Mouse (Mus musculus) intestine, embryonic 16.5 days (tissue): ENCODE results near the gene Asb7. TPM values are rescaled to one million over a fixed set of nuclear protein-coding genes. Genes with fewer than 3 reads are reported as not detected.

Experiments used
- ATAC-seq: fragments of 200-750 bp; cut with Nextera tagmentation; 2 replicates; pipeline ENCODE4 v1.8.0; 2017; ENCODE audit warnings: moderate TSS enrichment, moderate library complexity
- H3K27ac ChIP-seq: fragments of 300-500 bp; sonication (generic); 2 replicates; pipeline ENCODE4 v1.5.1; 2014; ENCODE audit warnings: mild to moderate bottlenecking, low read length
- H3K27me3 ChIP-seq: fragments of 300-500 bp; sonication (generic); replicated peaks from 2 replicates; pipeline ENCODE4 v1.6.1; 2014; ENCODE audit warnings: low read length, control low read depth, mixed read lengths; ENCODE audit not compliant: control insufficient read depth, insufficient read depth
- H3K36me3 ChIP-seq: fragments of 300-500 bp; sonication (generic); 2 replicates; pipeline ENCODE4 v1.6.1; 2014; ENCODE audit warnings: low read length, control low read depth; ENCODE audit not compliant: control insufficient read depth, insufficient read depth
- H3K4me1 ChIP-seq: fragments of 300-500 bp; sonication (generic); 2 replicates; pipeline ENCODE4 v1.6.1; 2014; ENCODE audit warnings: low read length, control low read depth, mixed read lengths; ENCODE audit not compliant: control insufficient read depth, insufficient read depth
- H3K4me2 ChIP-seq: fragments of 300-500 bp; sonication (generic); 2 replicates; pipeline ENCODE4 v1.6.1; 2014; ENCODE audit warnings: low read depth, low read length, control low read depth
- H3K4me3 ChIP-seq: fragments of 300-500 bp; sonication (generic); 2 replicates; pipeline ENCODE4 v1.5.1; 2014; ENCODE audit warnings: mild to moderate bottlenecking, low read length
- H3K9ac ChIP-seq: fragments of 300-500 bp; sonication (generic); 2 replicates; pipeline ENCODE4 v1.6.1; 2014; ENCODE audit warnings: low read depth, low read length
- H3K9me3 ChIP-seq: fragments of 300-500 bp; sonication (generic); 2 replicates; pipeline ENCODE4 v1.6.1; 2016; ENCODE audit warnings: low read length, control low read depth; ENCODE audit not compliant: control insufficient read depth
- WGBS: fragments of 180-500 bp; shearing (Covaris S2); extraction: QIAGEN DNeasy Blood & Tissue Kit; methylation state at CpG from one replicate; pipeline ENCODE4 v1.1.7; 2014; 5-methylcytosine and 5-hydroxymethylcytosine counted together
- polyA plus RNA-seq: library from polyadenylated mRNA; unstranded; fragments of >200 nt; fragmentation: Nextera tagmentation; extraction: Ambion mirVana; gene quantifications from 2 replicates; pipeline ENCODE4 v1.2.1, GENCODE M21; 2015

Asb7 gene
- polyA plus RNA-seq, 1 experiment from 2014 or later: 10.2 TPM

- Histone ChIP-seq H3K4me2 (no peak overlapping the region), H3K4me1 (no peaks in the 10 kb centered on the region), H3K9ac (no peak overlapping the region), H3K4me3 (no peak overlapping the region), H3K9me3 (no peaks in the 10 kb centered on the region), H3K36me3 (peaks cover 5% of the 10 kb centered on the region; the same call in 1 of the 2 replicates), H3K27me3 (no peaks in the 10 kb centered on the region), H3K27ac (no peak overlapping the region)
- WGBS: 28% methylated on average over 2 of the region's 2 CpGs
- no peak for ATAC-seq
Observed at GRCm38 (mm10) chr7:66711166-66711565, 21.8 kb upstream of the Asb7 start.

GRCm38 (mm10) chr7:66704631-66705030 is 15.2 kb upstream of the Asb7 start:
- 87% methylated on average over 3 of the region's 3 CpGs for WGBS
- H3K4me2 ChIP-seq: no peak overlapping the region
- ATAC-seq: no peak
- H3K9me3 ChIP-seq: no peaks in the 10 kb centered on the region
- H3K4me1 ChIP-seq: no peaks in the 10 kb centered on the region
- H3K9ac ChIP-seq: no peak overlapping the region
- no peak overlapping the region for H3K27ac ChIP-seq
- no peaks in the 10 kb centered on the region for H3K27me3 ChIP-seq
- no peak overlapping the region for H3K4me3 ChIP-seq
- H3K36me3 ChIP-seq: peaks cover 5% of the 10 kb centered on the region; the same call in 1 of the 2 replicates

- Histone ChIP-seq H3K9me3 (no peaks in the 10 kb centered on the region), H3K9ac (no peak overlapping the region), H3K4me3 (no peak overlapping the region), H3K4me1 (no peaks in the 10 kb centered on the region), H3K27me3 (no peaks in the 10 kb centered on the region), H3K27ac (no peak overlapping the region), H3K36me3 (no peaks in the 10 kb centered on the region), H3K4me2 (no peak overlapping the region)
- ATAC-seq: no peak
- 89% methylated on average over 7 of the region's 7 CpGs for WGBS
Observed at GRCm38 (mm10) chr7:66702721-66703120, 13.3 kb upstream of the Asb7 start.

- Histone ChIP-seq H3K4me3 (no peak overlapping the region), H3K27ac (no peak overlapping the region), H3K9ac (no peak overlapping the region), H3K9me3 (no peaks in the 10 kb centered on the region), H3K27me3 (no peaks in the 10 kb centered on the region), H3K4me2 (no peak overlapping the region), H3K36me3 (0 out of 2 replicates have a peak, but pooled peaks cover 2% of the 10 kb centered on the region), H3K4me1 (peaks cover 4% of the 10 kb centered on the region)
- WGBS: 58% methylated on average over 7 of the region's 7 CpGs
- no peak for ATAC-seq
Observed at GRCm38 (mm10) chr7:66694467-66694866, 5.1 kb upstream of the Asb7 start.

- Histone ChIP-seq H3K27ac (peak within 1 kb of the TSS; percentile 86), H3K9ac (peak within 1 kb of the TSS; percentile 88), H3K36me3 (0 out of 2 replicates have a peak, but pooled peaks cover 2% of the 10 kb centered on the region), H3K9me3 (no peaks in the 10 kb centered on the region), H3K4me2 (peak within 1 kb of the TSS; percentile 95), H3K27me3 (no peaks in the 10 kb centered on the region), H3K4me1 (peaks cover 11% of the 10 kb centered on the region), H3K4me3 (peak within 1 kb of the TSS; percentile 83)
- peak; percentile 99 for ATAC-seq
- WGBS: under 1% methylated on average over 52 of the region's 52 CpGs
Observed at GRCm38 (mm10) chr7:66689620-66690360, 394 bp upstream of the Asb7 start, which contains the start of gene Lins1. TSS of gene Lins1 (plus strand) at chr7:66689889.

- Histone ChIP-seq H3K27ac (peak overlapping the region; percentile 51; the same call in 1 of the 2 replicates), H3K9ac (peak overlapping the region; percentile 88), H3K36me3 (0 out of 2 replicates have a peak, but pooled peaks cover 2% of the 10 kb centered on the region), H3K27me3 (no peaks in the 10 kb centered on the region), H3K4me3 (peak overlapping the region; percentile 79), H3K9me3 (no peaks in the 10 kb centered on the region), H3K4me1 (peaks cover 11% of the 10 kb centered on the region), H3K4me2 (peak overlapping the region; percentile 95)
- WGBS: 3% methylated on average over 5 of the region's 5 CpGs
- ATAC-seq: no peak
Observed at GRCm38 (mm10) chr7:66688721-66689120, 675 bp downstream of the Asb7 start.

GRCm38 (mm10) chr7:66682119-66682863 is 7.1 kb downstream of the Asb7 start:
- peak overlapping the region; percentile 9; the same call in 1 of the 2 replicates for H3K27ac ChIP-seq
- H3K27me3 ChIP-seq: no peaks in the 10 kb centered on the region
- WGBS: 82% methylated on average over 5 of the region's 5 CpGs
- H3K4me1 ChIP-seq: no peaks in the 10 kb centered on the region
- peak; percentile 73; the same call in 1 of the 2 replicates for ATAC-seq
- no peak overlapping the region for H3K4me3 ChIP-seq
- no peak overlapping the region for H3K4me2 ChIP-seq
- no peaks in the 10 kb centered on the region for H3K9me3 ChIP-seq
- peaks cover 4% of the 10 kb centered on the region; the same call in 1 of the 2 replicates for H3K36me3 ChIP-seq
- no peak overlapping the region for H3K9ac ChIP-seq

- Histone ChIP-seq H3K36me3 (peaks cover 22% of the 10 kb centered on the region), H3K27me3 (no peaks in the 10 kb centered on the region), H3K9me3 (no peaks in the 10 kb centered on the region), H3K9ac (no peak overlapping the region), H3K4me1 (no peaks in the 10 kb centered on the region), H3K27ac (no peak overlapping the region), H3K4me2 (no peak overlapping the region), H3K4me3 (no peak overlapping the region)
- 90% methylated on average over 2 of the region's 2 CpGs for WGBS
- no peak for ATAC-seq
Observed at GRCm38 (mm10) chr7:66675800-66676199, 13.6 kb downstream of the Asb7 start.

GRCm38 (mm10) chr7:66667064-66667463 is 22.3 kb downstream of the Asb7 start:
- ATAC-seq: no peak
- Histone ChIP-seq H3K36me3 (peaks cover 6% of the 10 kb centered on the region; the same call in 1 of the 2 replicates), H3K4me3 (no peak overlapping the region), H3K9me3 (no peaks in the 10 kb centered on the region), H3K4me2 (no peak overlapping the region), H3K4me1 (peaks cover 6% of the 10 kb centered on the region; the same call in 1 of the 2 replicates), H3K27me3 (no peaks in the 10 kb centered on the region), H3K9ac (no peak overlapping the region), H3K27ac (no peak overlapping the region)
